Mouse (Mus musculus) frontal cortex, postnatal 25 days (tissue): Measurements from ENCODE around the gene Pde4d.

Experiments used
- DNase-seq, 2 experiments: peaks; one replicate each; pipeline ENCODE4 v3.0.0; 2022; ENCODE audit warnings: low spot score in 2 of 2

The Pde4d gene

DNA sequence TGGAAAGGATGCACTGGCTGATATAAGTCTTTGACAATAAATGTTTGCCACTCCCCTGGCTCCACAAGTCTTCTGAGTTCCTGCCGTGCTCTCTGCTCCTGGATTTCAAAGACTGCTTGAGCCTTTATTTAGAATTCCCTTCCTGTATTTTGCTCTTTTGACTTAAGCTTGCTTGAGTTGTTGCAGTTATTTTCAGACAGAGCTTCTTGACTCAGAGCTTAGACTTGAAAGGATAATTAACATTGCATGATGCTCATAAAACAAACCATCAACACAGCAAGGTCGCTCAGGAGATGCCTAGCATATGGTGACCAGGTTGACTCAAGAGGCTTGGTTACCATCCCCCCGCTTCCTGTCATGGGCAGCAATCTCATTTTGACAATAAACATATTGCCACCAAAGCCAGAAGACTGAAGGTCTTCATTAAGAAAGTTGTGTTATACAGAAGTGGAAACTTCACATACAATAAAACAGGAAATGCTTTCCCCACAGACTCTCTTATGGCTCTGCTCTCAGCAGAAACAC lies 1544.6 kb downstream of the Pde4d start:
- no peak for DNase-seq

GRCm38 (mm10) chr13:110002081-110002480 lies 1552.3 kb downstream of the Pde4d start:
- no peak for DNase-seq
